Mouse (Mus musculus) kidney, embryonic 15.5 days (tissue): ENCODE measurements at regions not wholly inside any gene's neighbourhood (a gene's known extent, or its start where the extent isn't known, plus 50 kb on each side); places are given as distances from the start of the nearest gene placed in this dataset.

Source experiments
- ATAC-seq: fragments of 200-750 bp; cut with Nextera tagmentation; replicated peaks from 2 replicates; pipeline ENCODE4 v1.8.0; 2017; ENCODE audit warnings: moderate TSS enrichment; ENCODE audit not compliant: low FRiP score
- H3K27ac ChIP-seq: fragments of 300-500 bp; sonication (generic); 2 replicates; pipeline ENCODE4 v1.5.1; 2015; ENCODE audit warnings: mild to moderate bottlenecking, inconsistent platforms
- H3K27me3 ChIP-seq: fragments of 300-500 bp; sonication (generic); 2 replicates; pipeline ENCODE4 v1.6.1; 2015; ENCODE audit warnings: inconsistent platforms
- H3K36me3 ChIP-seq: fragments of 300-500 bp; sonication (generic); 2 replicates; pipeline ENCODE4 v1.6.1; 2015; ENCODE audit warnings: inconsistent platforms
- H3K4me1 ChIP-seq: fragments of 300-500 bp; sonication (generic); 2 replicates; pipeline ENCODE4 v1.6.1; 2015; ENCODE audit warnings: inconsistent platforms
- H3K4me2 ChIP-seq: fragments of 300-500 bp; sonication (generic); 2 replicates; pipeline ENCODE4 v1.6.1; 2015; ENCODE audit warnings: moderate library complexity, mild to moderate bottlenecking, inconsistent platforms
- H3K4me3 ChIP-seq: fragments of 300-500 bp; sonication (generic); replicated peaks from 2 replicates; pipeline ENCODE4 v1.5.1; 2015; ENCODE audit warnings: mild to moderate bottlenecking, inconsistent platforms
- H3K9ac ChIP-seq: fragments of 300-500 bp; sonication (generic); 2 replicates; pipeline ENCODE4 v1.6.1; 2015; ENCODE audit warnings: mild to moderate bottlenecking, inconsistent platforms
- H3K9me3 ChIP-seq: fragments of 300-500 bp; sonication (generic); replicated peaks from 2 replicates; pipeline ENCODE4 v1.6.1; 2016; ENCODE audit warnings: inconsistent platforms
- WGBS: fragments of 180-500 bp; shearing (Covaris S2); methylation state at CpG from one replicate; pipeline ENCODE4 v1.1.7; 2015; ENCODE audit warnings: mixed read lengths; 5-methylcytosine and 5-hydroxymethylcytosine counted together

DNA sequence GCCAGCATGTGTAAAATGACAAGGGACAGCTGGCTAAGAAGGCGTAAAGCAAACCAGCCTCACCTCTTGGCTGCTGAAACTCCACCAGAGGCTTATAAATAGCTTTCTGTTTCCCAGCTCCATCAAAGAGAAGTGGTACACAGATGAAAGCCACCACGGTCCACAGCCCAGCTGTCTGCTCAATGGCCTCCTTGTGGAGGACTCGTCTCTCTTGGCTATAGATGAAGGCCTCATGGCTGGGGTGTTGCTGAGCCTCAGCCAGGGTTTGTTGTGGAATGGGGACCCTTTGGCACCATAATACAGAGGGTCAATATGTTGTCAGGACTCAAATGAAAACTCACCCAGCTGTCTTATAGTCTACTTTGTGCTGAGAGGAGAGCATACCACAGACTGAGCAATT, 385.1 kb downstream of the Sfmbt2 start:
- Histone ChIP-seq H3K27me3 (no peaks in the 10 kb centered on the region), H3K4me1 (0 out of 2 replicates have a peak, but pooled peaks cover 4% of the 10 kb centered on the region), H3K4me3 (no peak overlapping the region), H3K27ac (no peak overlapping the region), H3K9me3 (no peaks in the 10 kb centered on the region), H3K9ac (no peak overlapping the region), H3K36me3 (no peaks in the 10 kb centered on the region), H3K4me2 (no peak overlapping the region)
- whole genome bisulfite sequencing = 25% methylated on average over 3 of the region's 3 CpGs
- peak; percentile 69 for ATAC-seq

DNA sequence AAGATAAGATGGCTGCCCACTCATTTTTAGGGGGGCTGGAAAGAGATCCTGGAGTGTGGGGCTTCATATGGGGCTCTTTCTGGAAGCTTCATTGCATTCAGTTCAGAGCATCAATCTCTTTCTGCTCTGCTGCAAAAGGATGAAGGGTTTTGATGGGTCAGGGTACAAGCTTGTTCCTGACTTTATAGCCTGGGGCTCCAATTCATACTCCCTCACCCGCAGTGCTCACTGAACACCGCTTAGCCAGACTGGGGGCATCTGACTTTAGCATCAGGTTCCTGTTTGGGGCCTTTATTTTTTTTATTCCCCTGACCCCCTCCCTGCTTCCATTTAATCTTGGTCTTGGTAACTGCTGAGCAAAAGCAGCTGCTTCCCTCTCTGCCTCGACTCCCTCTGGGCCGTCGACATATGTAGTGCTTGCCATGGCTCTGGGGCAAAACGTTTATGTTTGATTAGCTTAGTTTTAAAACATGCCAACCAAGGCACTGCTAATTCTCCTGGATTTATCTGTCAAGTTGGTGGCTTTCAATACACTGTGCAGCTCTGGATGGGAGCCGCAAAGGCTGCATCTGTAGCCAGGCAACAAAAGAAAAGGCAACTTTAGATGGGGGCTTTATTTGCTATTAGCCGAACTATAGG, 387.0 kb downstream of the Sfmbt2 start:
- Histone ChIP-seq H3K9ac (no peak overlapping the region), H3K9me3 (no peaks in the 10 kb centered on the region), H3K36me3 (no peaks in the 10 kb centered on the region), H3K27ac (no peak overlapping the region), H3K4me2 (no peak overlapping the region), H3K4me1 (0 out of 2 replicates have a peak, but pooled peaks cover 4% of the 10 kb centered on the region), H3K4me3 (no peak overlapping the region), H3K27me3 (no peaks in the 10 kb centered on the region)
- 0 out of 2 replicates have a peak, but pooled peaks have one; percentile 56 for ATAC-seq
- 43% methylated on average over 8 of the region's 8 CpGs for WGBS

DNA sequence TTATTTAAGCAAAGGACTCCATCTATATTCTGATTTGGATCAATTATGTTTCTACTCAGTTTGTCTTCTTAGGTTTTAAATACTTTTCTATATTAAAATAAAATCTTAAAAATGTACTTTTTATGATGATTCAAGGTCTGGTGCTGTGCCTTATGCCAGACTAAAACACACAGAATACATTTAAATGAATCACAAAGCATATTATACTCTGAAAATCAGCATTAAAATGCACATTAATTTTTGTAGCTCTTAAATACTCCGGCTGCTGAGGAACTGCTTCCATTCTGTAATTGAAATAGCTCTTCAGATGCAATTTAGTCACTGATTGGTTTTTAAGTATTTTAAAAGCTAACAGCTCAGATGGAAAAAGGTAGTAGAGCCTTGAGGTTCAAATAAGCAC, 387.6 kb downstream of the Sfmbt2 start:
- 88% methylated on average over 1 of the region's 1 CpGs for WGBS
- no peak for ATAC-seq

DNA sequence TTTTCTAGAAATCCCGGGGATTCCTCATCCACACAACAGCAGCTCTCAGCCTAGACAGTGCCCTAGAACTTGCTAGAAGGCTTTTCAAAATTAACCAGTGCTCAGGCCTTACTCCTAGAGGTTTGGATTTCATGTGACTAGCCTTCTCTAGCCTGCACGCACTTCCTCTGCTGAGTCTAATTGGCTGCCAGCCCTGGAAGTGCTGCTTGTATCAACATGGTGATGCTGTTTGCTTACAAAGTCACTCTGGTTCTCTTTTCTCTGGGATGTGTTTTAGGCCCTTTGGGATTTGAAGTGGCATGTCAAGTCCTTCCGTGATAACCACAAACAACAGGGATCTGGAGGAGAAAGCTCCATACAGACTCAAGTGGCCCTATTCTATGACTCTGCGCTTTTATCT, 391.9 kb downstream of the Sfmbt2 start:
- WGBS = 78% methylated on average over 4 of the region's 4 CpGs
- ATAC-seq = no peak
- Histone ChIP-seq H3K9ac (no peak overlapping the region), H3K9me3 (no peaks in the 10 kb centered on the region), H3K4me3 (no peak overlapping the region), H3K4me2 (no peak overlapping the region), H3K27me3 (no peaks in the 10 kb centered on the region), H3K36me3 (no peaks in the 10 kb centered on the region), H3K27ac (no peak overlapping the region), H3K4me1 (0 out of 2 replicates have a peak, but pooled peaks cover 1% of the 10 kb centered on the region)

More for the DNA sequence above, 387.6 kb downstream of the Sfmbt2 start:
- Histone ChIP-seq H3K27ac (no peak overlapping the region), H3K27me3 (no peaks in the 10 kb centered on the region), H3K4me1 (0 out of 2 replicates have a peak, but pooled peaks cover 4% of the 10 kb centered on the region), H3K4me2 (no peak overlapping the region), H3K4me3 (no peak overlapping the region), H3K9ac (no peak overlapping the region), H3K36me3 (no peaks in the 10 kb centered on the region), H3K9me3 (no peaks in the 10 kb centered on the region)

DNA sequence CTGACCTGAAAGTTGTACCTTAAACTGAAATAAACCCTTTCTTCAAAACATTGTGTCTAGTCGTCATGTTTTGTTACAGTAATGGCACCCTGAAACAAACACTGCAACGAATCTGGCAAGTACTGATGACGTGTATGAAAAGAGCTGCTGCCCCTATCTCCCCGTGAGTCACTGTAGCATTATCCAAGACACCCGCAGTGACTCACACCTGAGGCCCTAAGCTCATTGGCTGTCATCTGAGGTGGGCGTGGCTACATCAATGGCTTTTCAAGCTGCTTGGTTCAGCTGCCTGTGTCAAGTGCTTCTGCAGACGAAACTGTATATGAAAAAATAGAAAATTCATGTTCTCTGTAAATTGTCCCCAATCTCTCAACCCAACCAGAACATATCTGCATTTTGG, 388.8 kb upstream of the Prkcq start:
- H3K4me1 ChIP-seq = no peaks in the 10 kb centered on the region
- no peak overlapping the region for H3K9ac ChIP-seq
- no peaks in the 10 kb centered on the region for H3K27me3 ChIP-seq
- no peak overlapping the region for H3K4me3 ChIP-seq
- WGBS = 63% methylated on average over 7 of the region's 7 CpGs
- H3K9me3 ChIP-seq = no peaks in the 10 kb centered on the region
- peak; percentile 33; the same call in 1 of the 2 replicates for ATAC-seq
- H3K4me2 ChIP-seq = no peak overlapping the region
- no peaks in the 10 kb centered on the region for H3K36me3 ChIP-seq
- no peak overlapping the region for H3K27ac ChIP-seq

DNA sequence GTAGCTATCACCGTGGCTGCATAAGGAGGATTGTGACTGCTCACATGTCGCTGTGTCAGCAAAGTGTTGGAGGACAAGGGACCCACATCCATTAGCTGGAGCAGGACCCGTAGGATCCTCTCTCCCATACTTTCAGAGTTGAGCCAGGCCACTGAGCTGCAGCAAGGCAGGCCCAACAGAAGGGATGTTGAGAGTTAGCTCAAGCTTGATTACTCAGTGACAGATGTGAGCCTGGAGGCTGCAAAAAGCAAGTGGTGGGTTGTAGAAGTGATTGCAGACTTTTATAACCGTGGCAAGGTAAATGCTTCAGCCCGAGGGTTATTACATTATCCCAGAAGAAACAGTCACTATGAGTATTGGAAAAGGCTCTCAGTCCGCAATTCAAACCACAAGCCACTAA, 388.3 kb upstream of the Prkcq start:
- H3K9ac ChIP-seq = no peak overlapping the region
- WGBS = 62% methylated on average over 6 of the region's 6 CpGs
- H3K4me1 ChIP-seq = no peaks in the 10 kb centered on the region
- no peaks in the 10 kb centered on the region for H3K36me3 ChIP-seq
- H3K4me2 ChIP-seq = no peak overlapping the region
- no peaks in the 10 kb centered on the region for H3K27me3 ChIP-seq
- ATAC-seq = no peak
- no peaks in the 10 kb centered on the region for H3K9me3 ChIP-seq
- no peak overlapping the region for H3K4me3 ChIP-seq
- no peak overlapping the region for H3K27ac ChIP-seq

DNA sequence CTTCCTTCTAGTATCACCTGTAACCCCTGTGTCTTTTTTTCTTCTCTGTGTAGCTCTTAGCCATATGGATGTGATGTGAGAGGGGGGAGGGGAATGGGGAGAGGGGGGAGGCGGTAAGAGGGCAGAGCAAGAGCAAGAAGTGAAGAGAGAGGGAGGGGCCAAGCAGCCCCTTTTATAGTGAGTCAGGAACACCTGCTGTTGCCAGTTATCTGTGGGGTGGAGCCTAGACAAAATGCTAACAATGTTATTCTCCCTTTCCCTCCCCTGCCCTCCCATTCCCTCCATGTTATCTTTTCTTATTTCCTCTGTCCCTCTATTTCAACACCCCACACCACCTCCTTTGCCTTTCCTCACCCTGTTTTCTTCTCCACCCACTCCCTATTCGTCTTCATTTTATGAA, 387.6 kb upstream of the Prkcq start:
- ATAC-seq = no peak
- 44% methylated on average over 1 of the region's 2 CpGs for WGBS
- Histone ChIP-seq H3K9me3 (no peaks in the 10 kb centered on the region), H3K36me3 (no peaks in the 10 kb centered on the region), H3K4me2 (no peak overlapping the region), H3K9ac (no peak overlapping the region), H3K4me1 (no peaks in the 10 kb centered on the region), H3K4me3 (no peak overlapping the region), H3K27me3 (no peaks in the 10 kb centered on the region), H3K27ac (no peak overlapping the region)

DNA sequence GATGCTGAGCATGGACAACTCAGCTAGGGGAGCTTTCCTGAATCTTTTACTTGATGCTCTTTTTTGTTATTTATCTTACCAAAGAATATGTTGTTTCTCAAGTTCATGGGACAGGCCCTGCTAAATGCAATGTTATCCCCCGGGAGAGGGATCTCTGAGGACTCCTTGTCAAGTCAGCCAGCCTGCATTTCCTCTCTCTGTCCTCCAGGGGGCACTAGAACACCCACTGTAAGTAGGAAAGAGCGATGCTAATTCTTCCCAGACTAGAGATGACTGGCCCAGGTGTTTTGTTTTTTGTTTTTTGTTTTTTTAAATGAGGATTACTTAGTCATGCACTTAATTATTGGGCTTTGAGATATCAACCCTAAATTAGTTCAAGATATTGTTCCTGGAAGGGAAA, 386.8 kb upstream of the Prkcq start:
- no peak for ATAC-seq
- H3K9ac ChIP-seq = no peak overlapping the region
- no peak overlapping the region for H3K27ac ChIP-seq
- H3K4me3 ChIP-seq = no peak overlapping the region
- H3K9me3 ChIP-seq = no peaks in the 10 kb centered on the region
- H3K27me3 ChIP-seq = no peaks in the 10 kb centered on the region
- no peaks in the 10 kb centered on the region for H3K4me1 ChIP-seq
- no peaks in the 10 kb centered on the region for H3K36me3 ChIP-seq
- no peak overlapping the region for H3K4me2 ChIP-seq
- 27% methylated on average over 2 of the region's 2 CpGs for WGBS

DNA sequence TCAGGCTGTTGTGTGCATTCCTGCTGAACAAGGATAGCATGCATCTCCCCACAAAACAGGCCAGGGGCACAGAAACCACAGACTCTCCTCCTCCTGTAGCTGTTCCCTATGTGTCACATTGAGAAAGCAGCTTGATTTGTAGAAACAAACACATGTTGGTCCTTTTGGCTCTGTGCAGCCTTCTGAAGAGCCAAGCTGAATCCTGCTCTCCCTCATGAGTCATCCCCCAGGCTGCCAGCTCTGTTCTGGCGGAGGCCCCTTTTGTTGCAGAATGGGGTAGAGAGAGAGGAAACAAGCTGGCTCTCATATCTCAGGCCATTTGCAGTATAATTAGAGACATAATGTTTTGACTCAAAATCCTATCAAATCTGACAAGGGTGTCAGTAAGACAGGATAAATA, 383.4 kb upstream of the Prkcq start:
- no peaks in the 10 kb centered on the region for H3K4me1 ChIP-seq
- no peak for ATAC-seq
- no peak overlapping the region for H3K4me2 ChIP-seq
- no peak overlapping the region for H3K4me3 ChIP-seq
- no peaks in the 10 kb centered on the region for H3K36me3 ChIP-seq
- 70% methylated on average over 1 of the region's 1 CpGs for WGBS
- no peak overlapping the region for H3K9ac ChIP-seq
- no peaks in the 10 kb centered on the region for H3K9me3 ChIP-seq
- H3K27me3 ChIP-seq = no peaks in the 10 kb centered on the region
- H3K27ac ChIP-seq = no peak overlapping the region

DNA sequence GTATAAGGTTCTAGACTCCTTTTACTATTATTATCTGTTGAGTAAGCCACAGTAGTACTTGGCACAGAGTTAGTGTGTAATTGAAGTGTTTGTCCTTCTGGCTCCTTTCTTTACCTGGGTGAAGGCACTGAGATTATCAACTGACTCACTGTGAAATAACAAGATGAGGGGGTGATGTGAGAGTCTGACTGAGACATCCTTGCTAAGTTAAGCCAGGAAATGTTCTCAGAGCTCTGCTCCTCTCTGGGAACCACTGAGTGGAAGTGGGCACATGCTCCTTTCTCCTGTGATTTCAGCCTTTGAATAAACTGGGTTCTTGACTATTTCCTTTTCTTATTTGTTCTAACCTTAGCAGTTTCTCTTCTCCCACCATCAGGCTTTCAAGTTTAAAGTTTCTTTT, 380.7 kb upstream of the Prkcq start:
- Histone ChIP-seq H3K27me3 (no peaks in the 10 kb centered on the region), H3K9me3 (no peaks in the 10 kb centered on the region), H3K4me2 (no peak overlapping the region), H3K4me1 (no peaks in the 10 kb centered on the region), H3K36me3 (no peaks in the 10 kb centered on the region), H3K4me3 (no peak overlapping the region), H3K27ac (no peak overlapping the region), H3K9ac (no peak overlapping the region)
- ATAC-seq = no peak

DNA sequence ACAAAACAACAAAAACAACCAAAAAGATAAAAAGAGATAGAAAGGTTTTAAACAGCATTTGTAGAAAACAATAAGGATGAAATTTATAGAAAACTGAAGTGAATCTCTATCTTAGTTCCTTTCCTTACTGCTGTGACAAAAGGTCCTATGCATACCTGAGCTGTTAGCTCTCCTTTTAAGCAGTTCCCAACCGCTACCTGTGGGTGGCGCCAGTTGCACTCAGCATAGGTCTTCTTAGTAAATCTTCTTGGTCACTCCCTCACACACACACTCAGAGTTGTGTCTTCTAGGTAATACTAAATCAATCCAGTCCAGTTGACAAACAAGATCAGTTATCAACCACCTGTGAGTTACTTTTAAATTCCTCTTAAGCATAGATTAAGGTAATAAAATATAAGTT, 355.5 kb upstream of the Prkcq start:
- no peak for ATAC-seq
- Histone ChIP-seq H3K27ac (no peak overlapping the region), H3K27me3 (no peaks in the 10 kb centered on the region), H3K36me3 (no peaks in the 10 kb centered on the region), H3K9me3 (no peaks in the 10 kb centered on the region), H3K9ac (no peak overlapping the region), H3K4me3 (no peak overlapping the region), H3K4me2 (no peak overlapping the region), H3K4me1 (no peaks in the 10 kb centered on the region)
- WGBS = 38% methylated on average over 2 of the region's 2 CpGs

DNA sequence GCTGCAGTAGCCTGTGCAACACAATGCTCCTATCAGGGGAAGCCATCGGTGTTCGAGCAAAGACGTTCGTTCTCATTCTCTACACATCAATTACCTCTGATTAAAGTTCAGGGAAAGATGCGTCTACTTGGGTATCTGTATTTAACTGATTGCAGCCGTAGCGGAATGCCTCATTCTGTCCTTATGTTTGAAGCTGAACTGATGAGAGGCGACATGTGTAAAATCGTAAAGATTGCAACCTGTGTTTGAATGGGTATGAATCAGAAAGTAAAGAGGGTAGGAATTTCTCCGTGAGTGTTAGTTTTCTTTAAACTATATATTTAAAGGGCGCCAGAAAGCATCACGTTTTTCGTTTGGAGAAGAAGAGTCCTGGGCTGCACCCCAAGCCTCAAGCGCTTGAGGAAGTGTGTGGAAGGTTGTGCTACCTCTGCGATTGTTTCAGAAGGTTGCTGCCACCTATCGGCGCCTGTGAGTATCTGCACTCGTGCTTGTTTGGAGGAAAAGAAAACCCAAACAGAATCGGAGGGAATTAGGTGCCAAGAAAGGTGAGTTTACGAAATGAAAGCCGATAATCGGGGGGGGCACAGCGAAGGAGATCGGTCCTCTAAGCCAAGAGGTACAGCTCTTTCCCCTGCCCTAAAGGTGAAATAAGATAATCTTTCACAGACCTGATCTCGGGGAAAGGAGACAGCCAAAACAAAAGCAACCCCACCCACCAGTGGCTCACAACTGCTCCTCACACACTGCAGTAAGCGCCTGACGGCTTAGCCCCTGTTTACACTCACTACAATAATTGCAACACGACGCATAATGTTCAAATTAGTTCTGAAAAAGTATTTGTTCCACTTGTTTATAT, 346.4 kb upstream of the Prkcq start:
- H3K9ac ChIP-seq = peak overlapping the region; percentile 39; the same call in 1 of the 2 replicates
- ATAC-seq = peak; percentile 83
- no peak overlapping the region for H3K27ac ChIP-seq
- H3K36me3 ChIP-seq = no peaks in the 10 kb centered on the region
- peak overlapping the region; percentile 52 for H3K4me3 ChIP-seq
- no peaks in the 10 kb centered on the region for H3K4me1 ChIP-seq
- WGBS = 31% methylated on average over 29 of the region's 29 CpGs
- no peaks in the 10 kb centered on the region for H3K9me3 ChIP-seq
- H3K4me2 ChIP-seq = peak overlapping the region; percentile 63
- H3K27me3 ChIP-seq = no peaks in the 10 kb centered on the region
